Mouse (Mus musculus): ENCODE results near the gene Sh2b1. TPM values are rescaled to one million over a fixed set of nuclear protein-coding genes. Genes with fewer than 3 reads are reported as not detected.

Gene Sh2b1
- polyA plus RNA-seq, 1 experiment from 2014 or later = 64.4 TPM

- POLR2A ChIA-PET = interaction anchor here (0.9 to 1.9 kb wide), 4 partner anchors 7 to 84 kb away, joined by 3 to 7 read pairs (median 4); partner anchors contain the start of genes Eif3c and Sh2b1
- no peak for TF ChIP-seq CTCF (IDR thresholded peaks at IDR 0.05)
- CTCF ChIA-PET = interaction anchor here (1.0 to 1.3 kb wide), 4 partner anchors 15 to 45 kb away, joined by 3 to 5 read pairs (median 3); no protein-coding TSS in a partner anchor
- DNase-seq (ENCODE audit: low read depth, low spot score) = no peak
- in situ Hi-C loops (cut with MboI; ENCODE audit: low pct_unique_long_range_greater_than_20kb) = no loop called here
- peak; percentile 75 for ATAC-seq
- H3K27me3 ChIP-seq = no peaks in the 10 kb centered on the region
Measured at GRCm38 (mm10) chr7:126482392-126482871, 7.2 kb upstream of the Sh2b1 start.

DNA sequence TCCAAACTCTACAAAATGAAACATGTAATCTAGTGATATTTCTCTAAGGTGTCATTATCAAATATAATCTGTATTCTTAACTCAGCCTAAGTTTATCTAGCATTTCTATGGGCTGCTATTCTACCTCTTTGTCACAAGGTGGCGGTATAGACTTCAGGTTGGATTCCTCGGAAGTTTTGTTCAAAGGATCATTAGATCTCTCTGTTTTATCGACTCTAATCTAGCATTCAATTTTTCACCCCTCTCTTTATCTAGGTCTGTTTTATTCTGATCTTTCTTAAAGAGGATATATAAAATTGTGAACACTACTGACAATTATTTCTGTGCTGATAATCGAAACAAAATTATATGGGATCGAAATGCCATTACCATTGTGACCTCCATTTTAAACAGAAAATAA, 6.5 kb upstream of the Sh2b1 start:
- in situ Hi-C loops (cut with MboI; ENCODE audit: low pct_unique_long_range_greater_than_20kb) = no loop called here
- CTCF ChIA-PET = interaction anchor here (1.0 kb wide), 1 partner anchor 28 kb away, joined by 3 read pairs; no protein-coding TSS in a partner anchor

GRCm38 (mm10) chr7:126474486-126474955, 703 bp downstream of the Sh2b1 start:
- in situ Hi-C loops (cut with MboI; ENCODE audit: low pct_unique_long_range_greater_than_20kb) = no loop called here
- TF ChIP-seq CTCF (IDR thresholded peaks at IDR 0.05) = no peak
- DNase-seq (ENCODE audit: low read depth, low spot score) (no peak), ATAC-seq (no peak)
- CTCF ChIA-PET = interaction anchor here (1.0 to 2.1 kb wide), 4 partner anchors 11 to 150 kb away, joined by 3 to 7 read pairs (median 3); no protein-coding TSS in a partner anchor
- POLR2A ChIA-PET = interaction anchor here (0.6 to 2.5 kb wide), 6 partner anchors 8 to 81 kb away, joined by 3 to 10 read pairs (median 4); partner anchors contain the start of genes Atp2a1 and Tufm
- H3K27me3 ChIP-seq = no peaks in the 10 kb centered on the region

More for the DNA sequence above, 6.5 kb upstream of the Sh2b1 start:
- POLR2A ChIA-PET = interaction anchor here (0.9 to 1.9 kb wide), 2 partner anchors 46 to 84 kb away, joined by 4 read pairs; partner anchors contain the start of gene Eif3c
- no peaks in the 10 kb centered on the region for H3K27me3 ChIP-seq
- TF ChIP-seq CTCF (IDR thresholded peaks at IDR 0.05) = peak; percentile 57
- DNase-seq (ENCODE audit: low read depth, low spot score) (no peak), ATAC-seq (no peak)

GRCm38 (mm10) chr7:126473470-126474086, 1.6 kb downstream of the Sh2b1 start:
- H3K27me3 ChIP-seq = no peaks in the 10 kb centered on the region
- DNase-seq (ENCODE audit: low read depth, low spot score) = no peak
- TF ChIP-seq CTCF (IDR thresholded peaks at IDR 0.05) = no peak
- ATAC-seq = no peak
- ChIA-PET POLR2A (interaction anchor here (1.1 to 2.5 kb wide), 3 partner anchors 7 to 14 kb away, joined by 5 to 10 read pairs (median 6); partner anchors contain the start of genes Atp2a1 and Tufm), CTCF (interaction anchor here (1.1 to 1.2 kb wide), 2 partner anchors 35 to 74 kb away, joined by 3 read pairs; no protein-coding TSS in a partner anchor)
- in situ Hi-C loops (cut with MboI; ENCODE audit: low pct_unique_long_range_greater_than_20kb) = no loop called here

GRCm38 (mm10) chr7:126472713-126473112, 2.5 kb downstream of the Sh2b1 start:
- ChIA-PET POLR2A (no interaction called here), CTCF (interaction anchor here (1.2 to 2.0 kb wide), 2 partner anchors 36 to 73 kb away, joined by 3 to 8 read pairs; no protein-coding TSS in a partner anchor)
- TF ChIP-seq CTCF (IDR thresholded peaks at IDR 0.05) = no peak
- in situ Hi-C loops (cut with MboI; ENCODE audit: low pct_unique_long_range_greater_than_20kb) = no loop called here
- ATAC-seq (no peak), DNase-seq (ENCODE audit: low read depth, low spot score) (no peak)
- no peaks in the 10 kb centered on the region for H3K27me3 ChIP-seq

DNA sequence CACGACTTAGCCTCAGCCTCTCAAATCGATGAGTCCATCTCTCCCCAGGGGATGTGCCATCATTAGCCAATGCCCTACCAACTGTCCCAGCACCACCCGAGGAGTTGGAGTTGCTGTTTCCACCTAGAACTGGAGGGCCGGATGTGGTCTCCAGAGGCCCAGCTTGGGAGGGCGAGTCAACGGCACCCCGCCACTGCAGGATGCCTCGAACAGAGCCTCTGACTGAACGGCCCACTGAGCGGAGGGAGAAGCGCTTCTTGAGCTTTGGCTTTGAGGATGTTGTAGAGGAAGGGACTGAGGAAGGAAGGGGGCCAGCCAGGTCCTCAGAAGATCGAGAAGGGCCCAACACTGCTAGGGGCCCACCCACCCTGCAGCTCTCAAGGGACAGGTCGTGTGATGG, 2.9 kb downstream of the Sh2b1 start:
- no peaks in the 10 kb centered on the region for H3K27me3 ChIP-seq
- in situ Hi-C loops (cut with MboI; ENCODE audit: low pct_unique_long_range_greater_than_20kb) = no loop called here
- TF ChIP-seq CTCF (IDR thresholded peaks at IDR 0.05) = no peak
- DNase-seq (ENCODE audit: low read depth, low spot score) (no peak), ATAC-seq (no peak)
- ChIA-PET CTCF (interaction anchor here (1.2 to 2.0 kb wide), 2 partner anchors 36 to 73 kb away, joined by 3 to 8 read pairs; no protein-coding TSS in a partner anchor), POLR2A (no interaction called here)

GRCm38 (mm10) chr7:126471853-126472252, 3.4 kb downstream of the Sh2b1 start:
- ChIA-PET POLR2A (no interaction called here), CTCF (interaction anchor here (2.0 kb wide), 1 partner anchor 35 kb away, joined by 8 read pairs; no protein-coding TSS in a partner anchor)
- no peaks in the 10 kb centered on the region for H3K27me3 ChIP-seq
- in situ Hi-C loops (cut with MboI; ENCODE audit: low pct_unique_long_range_greater_than_20kb) = no loop called here
- DNase-seq (ENCODE audit: low read depth, low spot score) = no peak
- no peak for TF ChIP-seq CTCF (IDR thresholded peaks at IDR 0.05)
- no peak for ATAC-seq

- no peak for TF ChIP-seq CTCF (IDR thresholded peaks at IDR 0.05)
- no peak for ATAC-seq
- POLR2A ChIA-PET = no interaction called here
- in situ Hi-C loops (cut with MboI; ENCODE audit: low pct_unique_long_range_greater_than_20kb) = no loop called here
- no peak for DNase-seq (ENCODE audit: low read depth, low spot score)
- H3K27me3 ChIP-seq = no peaks in the 10 kb centered on the region
- CTCF ChIA-PET = interaction anchor here (2.0 kb wide), 1 partner anchor 35 kb away, joined by 8 read pairs; no protein-coding TSS in a partner anchor
Measured at GRCm38 (mm10) chr7:126471361-126471760, 3.9 kb downstream of the Sh2b1 start.

DNA sequence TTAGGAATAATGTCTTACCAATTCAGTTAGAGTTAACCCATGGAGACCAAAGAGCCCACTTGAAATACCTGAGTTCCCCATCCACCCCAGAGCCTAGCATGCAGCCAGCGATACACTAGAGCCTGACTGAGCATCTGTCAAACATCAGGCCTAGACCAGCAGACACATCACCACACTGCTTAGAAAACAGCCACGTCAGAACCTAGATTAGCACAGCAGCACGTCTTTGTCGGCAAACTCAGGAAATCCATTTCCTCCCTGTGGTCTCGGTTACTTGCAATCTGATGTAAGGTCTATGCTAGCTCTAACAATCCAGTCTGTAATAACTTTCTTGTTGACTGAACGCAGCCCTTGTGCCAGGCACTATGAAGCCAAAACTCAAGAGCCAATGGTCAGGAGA, 5.1 kb downstream of the Sh2b1 start:
- DNase-seq (ENCODE audit: low read depth, low spot score) = no peak
- in situ Hi-C loops (cut with MboI; ENCODE audit: low pct_unique_long_range_greater_than_20kb) = no loop called here
- POLR2A ChIA-PET = no interaction called here
- ATAC-seq = no peak
- H3K27me3 ChIP-seq = no peaks in the 10 kb centered on the region
- CTCF ChIA-PET = interaction anchor here (1.4 kb wide), 1 partner anchor 32 kb away, joined by 3 read pairs; no protein-coding TSS in a partner anchor
- TF ChIP-seq CTCF (IDR thresholded peaks at IDR 0.05) = no peak

DNA sequence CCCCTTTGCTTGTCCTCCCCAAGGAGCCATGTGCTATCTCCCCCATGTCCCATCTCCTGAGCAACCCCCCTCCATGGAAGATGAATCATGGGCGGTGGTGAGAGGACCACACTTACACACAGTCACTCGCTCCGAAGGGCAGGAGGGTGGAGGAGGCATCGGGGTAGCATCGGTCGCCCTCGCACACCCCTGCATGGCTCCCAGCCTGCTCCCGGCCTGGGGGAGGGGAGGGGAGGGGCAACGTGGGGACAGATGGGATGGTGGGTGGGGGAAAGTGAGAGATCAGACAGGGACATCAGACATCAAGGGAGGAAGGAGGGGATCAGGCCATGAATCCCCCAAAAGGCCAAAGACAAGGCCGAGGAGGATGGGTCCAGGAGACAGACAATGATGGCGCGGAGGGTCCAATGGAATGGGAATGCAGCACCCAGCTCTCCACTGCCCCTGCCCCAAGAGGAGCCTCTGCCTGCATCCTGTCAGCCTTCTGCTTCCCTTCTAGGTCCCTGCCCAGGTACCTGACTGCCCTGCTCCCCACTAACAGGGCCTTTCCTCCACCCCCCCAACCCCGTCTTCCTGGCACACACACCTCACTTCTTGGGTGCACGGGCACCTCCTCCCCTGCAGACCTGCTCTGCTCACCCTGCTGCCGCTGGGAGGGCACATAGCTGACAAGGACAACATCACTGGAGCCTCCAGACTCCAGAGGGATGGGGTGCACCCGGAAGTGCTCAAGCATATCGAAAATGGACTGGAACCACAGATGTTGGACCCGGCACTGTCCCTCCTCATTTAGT, 7.2 kb downstream of the Sh2b1 start:
- no peak for TF ChIP-seq CTCF (IDR thresholded peaks at IDR 0.05)
- CTCF ChIA-PET = no interaction called here
- no peaks in the 10 kb centered on the region for H3K27me3 ChIP-seq
- POLR2A ChIA-PET = no interaction called here
- DNase-seq (ENCODE audit: low read depth, low spot score) (no peak), ATAC-seq (no peak)
- in situ Hi-C loops (cut with MboI; ENCODE audit: low pct_unique_long_range_greater_than_20kb) = no loop called here

All from Patski (cell line).